Mouse (Mus musculus): Measurements from ENCODE around the gene Tnfsf4.

The Tnfsf4 gene

DNA sequence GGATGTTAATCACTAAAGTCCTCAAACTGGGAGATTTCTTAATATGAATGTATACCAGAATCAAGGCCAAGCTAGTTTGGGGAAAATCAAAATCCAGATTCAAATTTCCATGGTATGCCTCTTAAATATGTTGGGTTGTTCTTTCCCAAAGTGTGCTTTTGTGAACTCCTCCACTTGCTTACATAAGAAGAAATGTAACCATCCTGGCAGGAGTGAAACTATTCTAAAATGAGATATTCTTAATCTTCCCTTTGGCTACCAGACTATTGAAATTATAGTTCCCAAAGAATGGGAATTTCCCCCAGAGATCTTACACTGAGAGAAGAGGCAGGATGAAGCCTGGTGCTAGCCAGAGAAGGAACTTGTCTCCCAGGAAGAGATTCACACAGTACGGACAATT, 57.0 kb downstream of the Tnfsf4 start:
- in situ Hi-C loops (cut with MboI, MseI): no loop called here

- in situ Hi-C loops (cut with MboI, MseI): no loop called here
Observed at GRCm38 (mm10) chr1:161463388-161464085, 68.3 kb downstream of the Tnfsf4 start.

Measured in regulatory T cell (primary cell).